Mouse (Mus musculus) small intestine, adult 2 months (tissue): ENCODE data around the gene Acvr1b. TPM values are rescaled to one million over a fixed set of nuclear protein-coding genes. Genes with fewer than 3 reads are reported as not detected.
A peak's percentile ranks its signal among the peaks of the same experiment; 100 is the strongest.

Experiments
- H3K27ac ChIP-seq: fragments of 200-500 bp; 2 replicates; pipeline ENCODE4 v1.5.1; 2012; ENCODE audit warnings: low read depth, low read length, control low read depth, inconsistent platforms; ENCODE audit not compliant: insufficient read depth
- H3K27me3 ChIP-seq: fragments of 200-500 bp; 2 replicates; pipeline ENCODE4 v1.6.1; 2012; ENCODE audit warnings: mild to moderate bottlenecking, moderate library complexity, low read length, inconsistent platforms; ENCODE audit not compliant: control insufficient read depth, insufficient read depth
- H3K36me3 ChIP-seq: fragments of 200-500 bp; 2 replicates; pipeline ENCODE4 v1.6.1; 2012; ENCODE audit warnings: mild to moderate bottlenecking, low read length, control low read depth, inconsistent platforms; ENCODE audit not compliant: control insufficient read depth, insufficient read depth
- H3K4me1 ChIP-seq: fragments of 200-500 bp; 2 replicates; pipeline ENCODE4 v1.6.1; 2012; ENCODE audit warnings: low read length, inconsistent platforms, mixed read lengths; ENCODE audit not compliant: control insufficient read depth, insufficient read depth, insufficient read length
- H3K4me3 ChIP-seq: fragments of 200-500 bp; 2 replicates; pipeline ENCODE4 v1.5.1; 2012; ENCODE audit warnings: low read depth, mild to moderate bottlenecking, control low read depth, inconsistent platforms, low read length, moderate library complexity
- CTCF ChIP-seq: fragments of 200-500 bp; IDR thresholded peaks from 2 replicates; pipeline ENCODE4 v1.5.1; 2012; ENCODE audit warnings: low read depth, mild to moderate bottlenecking, control low read depth, inconsistent platforms, low read length, moderate library complexity, mixed read lengths; ENCODE audit not compliant: insufficient replicate concordance, insufficient read length; ENCODE audit errors: extremely low read depth
- POLR2A ChIP-seq: fragments of 200-500 bp; IDR thresholded peaks from 2 replicates; pipeline ENCODE4 v1.6.1; 2012; ENCODE audit warnings: low read depth, mild to moderate bottlenecking, control low read depth, inconsistent platforms, low read length, moderate library complexity
- WGBS: fragments of 180-500 bp; shearing (Covaris S2); methylation state at CpG from one replicate; pipeline ENCODE4 v1.1.7; 2018; 5-methylcytosine and 5-hydroxymethylcytosine counted together
- polyA plus RNA-seq: library from polyadenylated mRNA; depleted of rRNA; stranded (reverse); fragments of >200 nt; gene quantifications from 2 replicates; pipeline ENCODE4 v1.2.3, GENCODE M21; 2012

The Acvr1b gene
- polyA plus RNA-seq, 1 experiment = 46.0 TPM

DNA sequence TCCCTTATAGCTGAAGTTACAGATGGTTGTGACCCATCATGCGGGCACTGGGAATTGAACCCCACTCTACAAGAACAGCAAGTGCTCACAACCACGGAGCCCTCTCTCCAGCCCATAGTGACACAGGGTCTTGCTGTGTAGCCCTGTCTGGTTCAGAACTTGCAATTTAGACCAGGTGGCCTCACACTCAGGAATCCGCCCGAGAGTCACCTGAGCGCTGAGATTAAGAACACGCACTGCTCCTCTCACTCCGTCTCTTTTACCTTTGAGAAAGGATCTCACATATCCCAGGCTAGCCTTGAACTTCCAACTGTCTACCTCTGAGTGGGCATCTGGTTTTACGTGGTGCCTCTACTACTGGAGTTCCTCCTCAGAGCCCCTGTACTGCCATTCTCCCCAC is 10.4 kb downstream of the Acvr1b start:
- Histone ChIP-seq H3K4me1 (peaks cover 24% of the 10 kb centered on the region), H3K27ac (no peak overlapping the region), H3K36me3 (peaks cover 11% of the 10 kb centered on the region; the same call in 1 of the 2 replicates), H3K27me3 (no peaks in the 10 kb centered on the region), H3K4me3 (no peak overlapping the region)
- TF ChIP-seq CTCF = no peak
- TF ChIP-seq POLR2A = no peak
- WGBS = 87% methylated on average over 8 of the region's 8 CpGs

DNA sequence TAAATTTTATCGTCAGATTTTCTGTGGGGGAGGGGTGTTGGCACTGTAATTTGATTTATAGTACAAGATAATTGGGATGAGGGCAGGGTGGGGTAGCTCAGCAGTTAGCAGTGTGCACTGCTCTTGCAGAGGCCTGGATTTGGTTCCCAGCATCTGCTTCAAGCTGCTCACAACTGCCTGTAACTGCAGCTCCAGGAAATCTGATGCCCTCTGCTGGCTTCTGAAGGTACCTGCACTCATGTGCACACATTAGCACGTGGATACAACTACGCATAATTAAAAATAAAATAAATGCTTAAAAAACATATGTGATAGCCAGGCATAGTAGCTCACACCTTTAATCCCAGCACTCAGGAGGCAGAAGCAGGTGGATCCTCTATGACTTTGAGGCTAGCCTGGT is 11.7 kb downstream of the Acvr1b start:
- no peak overlapping the region for H3K27ac ChIP-seq
- no peak for TF ChIP-seq POLR2A
- TF ChIP-seq CTCF = peak; percentile 41; the same call in 1 of the 2 replicates
- H3K36me3 ChIP-seq = peaks cover 11% of the 10 kb centered on the region; the same call in 1 of the 2 replicates
- 91% methylated on average over 3 of the region's 3 CpGs for WGBS
- H3K27me3 ChIP-seq = no peaks in the 10 kb centered on the region
- H3K4me1 ChIP-seq = peaks cover 28% of the 10 kb centered on the region
- H3K4me3 ChIP-seq = no peak overlapping the region

DNA sequence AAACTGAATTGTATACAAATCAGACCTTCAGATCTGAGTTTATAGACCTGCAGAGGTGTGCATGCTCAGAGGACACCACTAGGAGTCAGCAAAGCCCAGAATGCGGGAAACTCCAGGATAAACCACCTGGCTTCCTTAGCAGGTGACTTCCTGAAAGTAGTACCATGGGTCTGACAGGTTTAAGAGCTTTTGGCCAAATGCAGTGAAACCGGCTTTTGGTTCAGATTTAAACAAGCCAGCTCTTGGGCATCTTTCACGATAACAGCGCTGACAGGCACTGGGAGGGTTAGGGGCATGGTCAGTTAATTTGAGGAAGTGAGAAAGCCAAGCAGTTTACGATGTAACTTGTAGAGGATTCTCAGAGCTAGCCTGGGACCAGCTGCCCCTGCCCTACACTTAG is 14.0 kb downstream of the Acvr1b start:
- Histone ChIP-seq H3K4me3 (no peak overlapping the region), H3K4me1 (peaks cover 20% of the 10 kb centered on the region), H3K36me3 (peaks cover 11% of the 10 kb centered on the region), H3K27ac (no peak overlapping the region), H3K27me3 (no peaks in the 10 kb centered on the region)
- 41% methylated on average over 5 of the region's 5 CpGs for WGBS
- no peak for TF ChIP-seq POLR2A
- TF ChIP-seq CTCF = peak; percentile 37; the same call in 1 of the 2 replicates

DNA sequence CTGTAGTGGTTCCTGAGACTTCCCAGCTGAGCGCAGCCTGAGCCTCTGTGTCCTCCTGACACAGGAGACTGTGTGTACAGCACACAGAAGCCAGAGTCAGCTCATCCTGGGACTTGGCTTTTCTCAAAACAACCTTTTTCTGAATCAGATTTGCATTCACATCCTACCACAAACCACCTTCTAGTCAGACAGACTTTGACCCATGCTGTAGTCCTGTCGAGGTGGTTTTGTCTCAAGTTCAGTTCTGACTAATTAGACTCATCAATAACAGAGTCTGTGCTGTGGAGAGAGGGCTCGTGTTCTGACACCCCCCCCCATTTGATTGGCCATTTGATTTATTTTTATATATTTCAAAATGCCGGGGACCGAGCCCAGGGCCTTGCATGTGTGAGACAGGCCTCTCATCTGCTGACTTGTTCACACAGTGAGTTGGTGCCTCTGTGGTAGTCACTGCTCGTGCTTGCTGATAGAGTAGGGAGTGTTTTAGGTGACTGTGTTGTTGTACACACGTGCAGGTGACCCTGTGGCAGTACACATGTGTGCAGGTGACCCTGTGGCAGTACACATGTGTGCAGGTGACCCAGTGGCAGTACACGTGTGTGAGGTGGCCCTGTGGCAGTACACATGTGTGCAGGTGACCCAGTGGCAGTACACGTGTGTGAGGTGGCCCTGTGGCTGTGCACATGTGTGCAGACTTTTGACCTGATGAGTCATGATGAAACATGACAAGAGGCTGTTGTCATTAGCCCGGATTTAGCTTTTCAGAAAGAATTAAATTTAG is 16.3 kb downstream of the Acvr1b start:
- Histone ChIP-seq H3K27me3 (no peaks in the 10 kb centered on the region), H3K4me3 (no peak overlapping the region), H3K27ac (peak overlapping the region; percentile 5; the same call in 1 of the 2 replicates), H3K4me1 (peaks cover 20% of the 10 kb centered on the region), H3K36me3 (peaks cover 22% of the 10 kb centered on the region)
- WGBS = 48% methylated on average over 10 of the region's 10 CpGs
- TF ChIP-seq POLR2A (no peak), CTCF (no peak)

DNA sequence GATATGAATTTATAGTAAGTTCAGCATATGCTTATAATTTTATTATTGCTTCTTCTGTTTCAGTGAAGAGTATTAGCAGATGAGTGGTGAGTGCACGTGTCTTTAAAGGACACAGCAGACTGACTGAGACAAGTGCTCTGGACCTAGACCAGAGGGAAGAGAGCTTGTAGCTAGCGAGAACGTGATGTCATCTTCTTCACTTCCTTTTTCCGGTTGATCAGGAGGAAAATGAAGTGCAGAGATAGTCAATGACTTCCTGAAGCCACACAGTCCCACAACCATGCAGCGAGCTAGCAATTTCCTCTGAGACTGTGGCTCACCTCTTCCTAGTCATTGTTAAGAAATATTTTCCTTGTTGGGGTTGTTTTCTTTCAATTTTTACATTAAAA is 16.9 kb downstream of the Acvr1b start:
- no peak for TF ChIP-seq POLR2A
- no peak for TF ChIP-seq CTCF

DNA sequence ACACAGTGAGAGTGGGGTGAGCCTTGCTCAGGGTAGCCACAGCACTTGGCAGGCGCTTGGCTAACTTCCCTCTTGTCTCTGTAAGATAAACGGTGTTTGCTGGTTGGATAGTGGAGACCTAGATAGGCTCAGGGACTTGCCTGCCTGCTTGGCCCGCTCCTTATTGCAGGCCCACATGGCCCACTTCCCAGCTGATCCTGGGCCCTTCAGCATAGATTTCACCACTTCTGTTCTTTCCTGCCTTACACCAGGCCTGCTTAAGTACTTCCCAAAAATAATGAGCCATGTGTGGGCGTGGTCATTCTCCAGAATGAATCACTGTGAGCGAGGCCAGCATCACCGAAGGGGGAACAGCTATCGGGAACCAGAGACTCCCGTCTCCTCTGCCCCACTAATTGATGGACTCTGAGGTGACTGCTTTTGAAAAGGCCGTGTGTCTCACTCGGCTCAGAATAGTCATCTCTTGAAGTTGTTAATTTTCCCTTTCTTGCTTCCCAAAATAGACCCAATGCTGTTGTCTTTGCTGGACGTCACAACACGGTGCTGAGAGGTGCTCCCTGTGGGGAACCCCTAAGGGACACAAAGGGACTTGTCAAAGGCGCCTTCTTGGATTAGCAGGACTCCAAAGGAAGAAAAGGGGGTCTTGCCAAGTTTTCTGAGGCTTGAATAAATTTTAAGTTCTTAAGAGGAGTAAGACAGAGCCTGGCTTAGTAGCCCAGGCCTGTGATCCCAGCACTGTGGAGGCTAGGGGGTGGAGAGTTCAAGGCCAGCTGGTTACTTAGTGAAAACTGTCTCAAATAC is 17.8 kb downstream of the Acvr1b start:
- Histone ChIP-seq H3K27ac (peak overlapping the region; percentile 28), H3K36me3 (peaks cover 27% of the 10 kb centered on the region)

More for the DNA sequence above, 16.9 kb downstream of the Acvr1b start:
- no peaks in the 10 kb centered on the region for H3K27me3 ChIP-seq
- WGBS = 52% methylated on average over 5 of the region's 5 CpGs
- H3K27ac ChIP-seq = no peak overlapping the region
- H3K36me3 ChIP-seq = peaks cover 28% of the 10 kb centered on the region
- peaks cover 20% of the 10 kb centered on the region for H3K4me1 ChIP-seq
- H3K4me3 ChIP-seq = no peak overlapping the region

DNA sequence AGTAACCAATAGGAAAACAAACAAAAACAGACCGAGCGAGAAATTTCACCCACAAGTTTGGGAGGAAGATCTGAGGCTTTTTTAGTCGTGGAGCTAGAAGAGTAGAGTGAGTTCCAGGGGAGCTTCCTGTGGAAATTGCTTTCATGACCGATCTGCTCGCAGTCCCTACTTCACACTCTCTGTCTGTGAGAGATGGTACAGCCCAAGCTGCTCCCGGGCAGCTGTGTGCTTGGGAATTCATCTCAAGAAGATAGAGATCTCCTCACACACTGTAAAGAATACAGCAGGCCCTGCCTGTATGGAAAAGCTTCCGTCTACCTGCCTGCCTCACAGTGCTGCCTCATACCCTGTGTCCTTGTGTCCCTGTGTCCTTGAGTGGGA is 18.4 kb downstream of the Acvr1b start:
- peaks cover 27% of the 10 kb centered on the region for H3K36me3 ChIP-seq
- H3K27me3 ChIP-seq = no peaks in the 10 kb centered on the region
- TF ChIP-seq POLR2A (no peak), CTCF (no peak)
- no peak overlapping the region for H3K27ac ChIP-seq
- 65% methylated on average over 7 of the region's 7 CpGs for WGBS
- no peak overlapping the region for H3K4me3 ChIP-seq
- H3K4me1 ChIP-seq = peaks cover 20% of the 10 kb centered on the region

More for the DNA sequence above, 17.8 kb downstream of the Acvr1b start:
- Histone ChIP-seq H3K4me1 (peaks cover 20% of the 10 kb centered on the region), H3K4me3 (no peak overlapping the region), H3K27me3 (no peaks in the 10 kb centered on the region)
- TF ChIP-seq CTCF = no peak
- TF ChIP-seq POLR2A = no peak
- WGBS = 49% methylated on average over 13 of the region's 13 CpGs
